Mouse (Mus musculus) cerebellum, adult (tissue): ENCODE results near the gene Slc35g1.
"Not testable (repeated sequence)": the region's sequence is repeated elsewhere in the genome, so short reads cannot be mapped to it uniquely, and the experiment has no call there.

Source experiments
- ATAC-seq: cut with Nextera tagmentation; 2 replicates; pipeline ENCODE4 v1.9.2; 2017; ENCODE audit warnings: mild to moderate bottlenecking, moderate library complexity, mixed read lengths; ENCODE audit not compliant: insufficient number of reproducible peaks, low FRiP score, low TSS enrichment

Slc35g1 gene

DNA sequence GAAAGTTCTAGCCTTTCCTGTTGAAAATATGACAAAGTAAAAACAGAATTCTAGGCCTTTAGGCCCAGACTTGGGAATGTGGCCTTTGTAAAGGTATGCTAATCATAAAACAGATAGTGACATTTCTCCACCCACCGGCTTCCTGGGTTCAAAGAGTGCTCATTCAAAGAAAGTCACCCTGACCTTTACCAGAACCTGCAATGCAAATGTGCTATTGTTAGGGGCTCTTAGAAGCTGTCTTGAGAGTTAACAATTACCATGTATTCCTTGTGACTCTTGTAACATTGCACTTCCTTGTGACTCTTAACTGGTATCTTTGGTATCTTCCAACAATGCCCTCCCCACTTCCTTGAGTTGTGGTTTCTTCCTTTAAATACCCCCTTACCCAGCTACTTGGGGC is 8.8 kb upstream of the Slc35g1 start:
- not testable (repeated sequence) for ATAC-seq

DNA sequence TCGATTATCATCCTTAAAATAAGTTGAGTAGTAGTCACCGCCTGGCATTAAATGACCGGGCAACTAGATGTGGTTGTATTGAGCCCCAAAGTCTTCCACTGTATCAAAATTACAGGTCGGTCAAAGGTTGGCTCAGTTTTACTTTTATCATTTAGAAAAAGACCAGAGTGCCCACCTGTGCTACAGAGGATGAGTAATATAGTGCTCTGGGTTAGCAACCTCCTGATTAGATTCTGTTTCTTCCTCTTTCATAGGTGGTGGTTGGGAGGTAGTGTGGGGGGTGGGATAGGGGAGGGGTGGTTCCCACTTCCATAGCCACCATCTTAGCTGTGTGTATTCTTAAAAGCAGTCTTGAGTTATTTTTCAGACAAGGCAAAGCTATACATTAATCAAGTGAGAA is 7.9 kb upstream of the Slc35g1 start:
- ATAC-seq = no peak

DNA sequence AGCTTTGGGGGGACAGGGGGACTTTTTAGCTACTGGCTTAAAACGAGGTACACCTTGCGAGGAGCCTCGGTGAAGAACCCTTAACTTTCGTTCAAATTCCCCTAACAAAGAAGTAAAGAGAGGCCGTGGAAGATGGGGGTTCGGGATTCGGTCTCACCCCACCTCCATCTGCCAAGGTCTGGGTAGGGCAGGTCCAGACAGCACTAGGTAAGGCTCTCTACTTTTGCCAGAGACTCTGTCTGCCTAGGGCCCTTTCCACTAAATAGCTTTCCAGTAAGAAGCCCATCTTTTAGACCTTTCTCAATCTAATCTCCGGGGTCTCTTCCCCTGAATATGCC is 822 bp downstream of the Slc35g1 start:
- no peak for ATAC-seq

DNA sequence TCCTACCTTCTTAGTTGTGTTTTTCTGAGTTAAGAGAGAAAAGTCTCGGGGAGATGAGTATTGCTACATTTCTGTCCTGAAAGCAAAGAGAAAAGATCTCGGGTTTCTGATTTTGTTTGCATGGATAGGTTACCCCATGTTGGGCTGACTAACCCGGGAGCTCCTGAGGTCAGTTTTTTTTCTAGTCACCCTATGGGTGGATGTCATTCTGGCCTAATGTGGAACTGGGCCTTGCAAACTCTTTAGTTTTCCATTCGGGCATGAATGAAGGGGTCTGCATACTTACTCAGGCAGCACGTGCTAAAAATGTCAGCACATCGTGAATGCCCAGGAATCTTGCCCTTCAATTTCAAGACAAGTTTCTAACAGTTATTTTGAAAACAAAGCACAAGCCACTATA is 1.2 kb downstream of the Slc35g1 start:
- no peak for ATAC-seq

DNA sequence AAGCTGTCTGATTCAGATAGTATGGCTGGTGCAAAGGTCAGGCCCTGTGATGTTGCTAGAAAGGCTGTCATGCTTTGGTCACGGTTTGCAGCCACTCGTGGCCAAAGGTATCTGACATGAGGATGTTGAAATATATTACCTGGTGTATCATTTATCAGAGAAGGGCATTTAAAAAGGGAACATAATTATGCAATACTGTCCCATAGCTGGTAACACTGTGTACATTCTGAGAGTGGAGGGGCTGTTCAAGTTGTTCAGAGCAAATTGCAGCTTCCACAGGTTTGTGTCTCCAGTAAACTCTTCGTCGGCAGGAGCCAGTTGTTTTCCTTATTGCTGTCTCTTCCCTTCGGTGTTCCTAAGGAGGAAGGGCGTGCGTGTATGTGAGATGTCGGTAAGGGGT is 3.2 kb downstream of the Slc35g1 start:
- no peak for ATAC-seq

DNA sequence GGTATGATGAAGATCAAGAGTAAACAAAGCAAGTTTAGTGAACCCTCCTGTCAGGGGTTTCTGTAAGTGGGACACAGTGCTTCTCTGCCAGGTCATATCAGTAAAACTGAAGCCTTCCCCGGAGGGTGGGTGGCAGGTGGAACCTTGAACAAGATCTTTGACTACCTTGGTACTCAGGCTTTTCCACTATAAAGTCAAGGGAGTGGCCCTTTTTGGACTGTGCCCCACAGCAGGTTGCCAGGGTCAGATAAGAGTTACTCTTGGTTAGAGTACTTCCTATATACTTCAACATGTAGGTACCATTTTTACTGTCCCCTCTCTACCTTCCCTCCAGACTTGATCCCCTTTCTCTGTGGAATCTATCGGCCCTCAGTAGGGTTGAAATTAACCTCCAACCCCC is 5.1 kb downstream of the Slc35g1 start:
- ATAC-seq = no peak

DNA sequence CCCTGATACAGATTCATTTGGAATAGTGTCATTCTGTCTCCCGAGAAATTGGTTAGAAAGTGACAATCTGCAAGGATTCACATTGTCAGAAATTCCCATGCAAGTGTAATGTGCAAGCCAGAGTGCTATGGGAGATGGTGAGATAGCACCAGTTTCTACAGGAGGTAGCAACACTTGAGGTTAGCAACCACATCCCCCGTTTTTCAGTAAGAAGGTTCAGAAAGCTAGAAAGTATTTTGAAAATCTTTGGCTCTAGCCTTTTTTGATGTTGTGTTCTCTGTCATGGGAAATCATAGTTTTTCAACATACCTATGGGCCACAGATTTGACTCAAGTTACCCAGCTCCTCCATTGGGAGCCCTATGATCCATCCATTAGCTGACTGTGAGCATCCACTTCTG is 5.6 kb downstream of the Slc35g1 start:
- ATAC-seq = no peak

DNA sequence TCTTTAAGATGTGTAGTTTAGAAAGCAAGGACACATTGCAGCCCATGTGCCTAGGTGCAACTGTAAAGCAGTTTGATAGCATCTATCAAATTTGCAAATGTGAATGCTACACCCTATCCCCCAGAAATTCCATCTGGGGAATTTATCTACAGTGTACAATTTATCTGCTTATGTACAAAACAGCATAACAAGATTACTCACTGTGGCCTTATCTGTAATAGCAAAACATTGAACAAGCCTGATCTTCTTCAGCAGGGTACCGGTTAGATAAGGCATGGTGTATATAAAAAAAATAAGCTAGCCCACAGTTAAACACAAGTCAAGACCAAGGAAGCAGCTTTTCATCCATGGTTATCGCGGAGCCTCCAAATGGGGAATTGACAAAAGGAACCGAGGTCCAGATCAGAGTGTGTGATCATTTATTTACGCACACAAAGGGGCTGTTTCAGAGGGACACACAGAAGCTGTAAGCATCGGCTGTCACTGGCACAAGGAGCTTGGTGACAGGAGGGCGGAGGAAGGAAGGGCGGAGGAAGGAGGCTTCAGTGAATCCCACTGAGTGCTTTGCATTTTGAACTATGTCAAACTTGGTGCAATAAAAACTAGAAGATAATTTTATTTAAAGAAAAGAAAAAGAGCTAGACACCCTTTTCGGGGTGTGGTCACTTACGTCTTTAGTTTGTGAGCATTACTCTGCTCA is 14.7 kb downstream of the Slc35g1 start:
- ATAC-seq = no peak

DNA sequence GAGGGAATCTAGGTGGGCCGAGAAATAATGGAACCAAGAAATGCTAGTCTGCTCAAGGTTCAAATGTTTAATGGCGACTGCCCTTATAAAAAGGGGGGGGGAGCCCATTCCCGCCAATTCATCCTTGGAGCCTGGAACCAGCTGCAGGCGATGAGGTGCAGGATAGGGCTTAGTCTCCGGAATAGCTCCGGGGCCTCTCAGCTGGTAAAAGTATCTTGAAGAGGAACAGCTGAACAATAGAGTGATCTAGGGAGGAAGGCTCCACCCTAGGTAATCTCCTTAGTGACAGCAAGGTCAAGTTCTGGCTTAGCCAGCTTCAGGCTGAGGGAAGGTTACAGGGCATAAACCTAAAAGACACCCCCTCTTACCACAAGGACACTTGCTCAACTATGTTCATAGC is 18.1 kb downstream of the Slc35g1 start:
- ATAC-seq = no peak

DNA sequence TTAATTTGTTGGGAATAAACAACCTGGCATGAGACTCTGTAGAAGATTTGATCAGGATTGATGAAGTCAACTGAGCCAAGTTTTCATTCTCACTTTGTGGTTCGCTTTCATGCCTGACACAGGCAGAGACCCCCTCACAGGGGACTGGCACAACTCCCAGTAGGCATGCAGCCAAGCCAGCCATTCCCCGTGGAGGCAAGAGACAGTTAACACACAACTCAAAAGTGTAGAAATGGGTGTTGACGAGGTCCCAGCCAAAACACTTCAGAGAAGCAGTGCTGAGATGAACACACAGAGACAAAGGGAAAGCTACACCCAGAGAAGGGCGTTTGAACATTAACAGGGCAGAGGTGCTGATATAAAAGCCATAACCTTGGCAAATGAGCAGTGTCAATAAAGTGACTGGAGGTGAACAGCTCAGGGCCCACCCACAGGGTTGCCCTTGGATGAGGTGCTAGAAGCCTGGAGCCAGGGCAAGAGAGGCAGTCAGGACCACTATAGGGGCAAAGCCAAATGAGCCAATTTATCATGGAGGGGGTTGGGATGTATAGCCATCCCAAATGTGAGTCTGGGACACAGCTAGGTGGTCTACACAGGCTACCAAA is 23.1 kb downstream of the Slc35g1 start:
- no peak for ATAC-seq

DNA sequence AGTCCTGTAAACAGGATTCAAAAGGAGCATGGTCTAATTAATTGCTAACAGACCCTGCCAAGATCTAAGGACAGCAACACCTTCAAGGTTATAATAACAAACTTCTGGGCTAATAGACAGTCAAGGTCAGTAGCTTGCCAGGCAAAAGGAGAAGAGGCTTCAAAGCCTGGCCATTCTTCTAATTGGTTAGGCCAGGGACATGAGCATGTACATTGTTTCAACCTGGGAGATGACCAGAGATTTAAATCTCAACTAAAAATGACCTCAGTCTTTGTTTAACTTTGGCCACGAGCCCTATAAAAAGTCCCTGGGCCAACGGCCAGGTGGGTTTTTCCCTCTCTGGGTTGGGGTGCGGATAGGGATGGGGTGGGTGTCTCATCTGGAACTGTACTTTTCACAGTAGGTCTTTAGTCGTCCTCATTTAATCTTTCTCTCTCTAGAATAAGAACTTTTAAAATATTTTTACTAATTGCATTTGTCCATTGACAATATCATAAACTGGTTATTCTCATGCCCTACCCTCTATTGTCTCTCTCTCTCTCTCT is 25.0 kb downstream of the Slc35g1 start:
- ATAC-seq = no peak

DNA sequence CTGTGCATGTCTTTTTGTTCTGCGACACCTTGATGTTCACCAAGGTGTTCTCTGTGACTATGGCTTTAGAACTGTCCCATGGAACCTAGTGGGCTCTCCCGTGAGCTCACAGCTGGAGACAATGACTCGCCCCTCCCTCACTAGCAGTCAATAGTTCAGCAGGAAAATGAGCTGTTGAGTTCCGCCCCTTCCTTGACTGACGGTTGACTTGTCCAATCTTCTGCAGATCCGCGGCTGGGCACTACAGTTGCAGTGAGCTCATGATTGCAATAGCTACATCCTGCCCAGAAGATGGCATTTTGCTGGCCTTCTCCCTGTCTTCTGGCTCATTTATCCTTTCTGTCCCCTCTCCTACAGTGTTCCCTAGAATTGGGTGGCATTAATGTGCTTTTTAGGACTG is 25.7 kb downstream of the Slc35g1 start:
- ATAC-seq = no peak

DNA sequence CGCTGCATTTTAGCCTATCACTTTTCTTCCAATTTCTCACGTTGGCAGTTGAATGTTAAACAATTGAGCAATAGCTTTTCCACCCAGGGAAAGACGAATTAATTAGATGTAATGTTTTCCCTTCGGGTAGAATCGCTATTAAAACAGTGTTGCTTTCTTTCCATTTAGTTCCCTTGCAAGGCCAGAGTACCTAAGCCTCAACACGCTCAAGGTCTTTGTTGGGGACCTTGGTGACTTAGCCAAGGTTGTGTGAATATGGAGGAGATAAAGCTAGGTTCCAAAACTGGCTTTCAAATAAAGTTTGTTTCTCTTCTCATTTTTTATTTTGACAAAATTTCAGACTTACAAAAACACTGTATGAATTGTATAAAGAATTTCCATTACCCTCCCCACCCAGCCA is 27.1 kb downstream of the Slc35g1 start:
- ATAC-seq = no peak

DNA sequence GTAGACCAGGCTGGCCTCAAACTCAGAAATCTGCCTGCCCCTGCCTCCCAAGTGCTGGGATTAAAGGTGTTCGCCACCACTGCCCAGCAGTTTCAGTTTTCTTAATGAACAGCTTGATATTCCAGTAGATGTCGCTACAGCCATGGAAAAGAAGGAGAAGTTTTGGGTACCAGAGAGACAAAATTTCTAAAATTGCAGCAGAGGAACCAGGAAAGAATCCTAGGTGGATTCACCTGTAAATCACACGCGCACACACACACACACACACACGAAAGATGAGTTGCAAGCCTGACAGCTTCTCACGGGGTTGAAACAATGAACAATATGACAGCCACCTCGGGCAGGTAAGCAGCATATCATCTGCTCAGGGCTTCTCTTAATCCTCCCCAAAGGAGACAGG is 28.1 kb downstream of the Slc35g1 start:
- no peak for ATAC-seq

DNA sequence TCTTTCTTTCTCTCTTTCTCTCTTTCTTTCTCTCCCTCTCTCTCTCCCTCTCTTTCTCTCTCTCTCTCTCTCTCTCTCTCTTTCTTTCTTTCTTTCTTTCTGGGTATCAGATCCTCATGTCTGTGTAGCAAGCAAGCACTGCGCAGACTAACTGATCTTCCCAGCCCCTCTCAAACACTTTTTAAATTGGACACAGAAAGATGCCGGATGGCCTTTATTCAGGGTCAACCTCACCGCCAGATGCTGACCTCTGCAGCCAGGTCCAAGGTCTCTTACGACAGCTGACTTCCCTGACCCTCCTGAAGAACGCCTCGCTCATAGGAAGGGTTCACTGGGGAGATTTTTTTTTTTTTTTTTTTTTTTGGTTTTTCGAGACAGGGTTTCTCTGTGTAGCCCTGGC is 28.8 kb downstream of the Slc35g1 start:
- ATAC-seq = no peak

DNA sequence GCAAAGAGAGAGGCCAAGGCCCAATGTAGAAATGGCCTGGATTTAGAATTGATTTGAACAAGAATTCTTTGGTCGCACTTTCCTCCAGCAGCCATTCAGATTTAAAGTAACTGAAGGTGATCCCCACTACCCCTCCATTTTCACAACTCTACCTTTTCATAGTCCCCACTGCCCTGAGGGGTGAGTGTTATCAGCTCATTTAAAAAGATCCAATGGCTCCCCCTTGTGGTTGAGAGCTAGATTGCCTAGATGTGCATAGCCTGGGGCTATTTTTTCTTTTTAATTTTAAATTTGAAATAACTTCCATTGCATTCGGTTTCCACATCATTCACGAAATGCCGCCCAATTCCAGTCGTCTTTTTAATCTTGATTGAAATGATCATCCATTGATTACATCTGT is 33.5 kb downstream of the Slc35g1 start:
- no peak for ATAC-seq

DNA sequence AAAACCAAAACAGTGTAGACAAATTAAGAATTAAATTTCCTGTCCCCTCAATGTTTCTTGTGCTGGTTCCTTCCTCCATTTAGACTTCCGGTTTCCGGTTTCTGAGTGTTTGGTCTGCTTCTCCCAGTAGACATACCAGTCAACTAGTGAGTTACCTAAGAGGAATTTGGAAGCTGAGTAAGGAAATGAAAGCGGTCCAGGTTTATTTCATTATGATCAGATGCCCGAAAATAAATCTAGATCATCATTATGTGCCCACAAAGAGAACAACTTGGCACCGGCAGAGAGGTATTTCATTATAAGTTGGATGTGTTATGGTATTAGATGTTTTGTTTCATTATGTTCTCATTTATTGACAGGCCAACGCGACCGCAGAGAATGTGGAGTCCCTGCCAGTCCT is 34.7 kb downstream of the Slc35g1 start:
- ATAC-seq = no peak

DNA sequence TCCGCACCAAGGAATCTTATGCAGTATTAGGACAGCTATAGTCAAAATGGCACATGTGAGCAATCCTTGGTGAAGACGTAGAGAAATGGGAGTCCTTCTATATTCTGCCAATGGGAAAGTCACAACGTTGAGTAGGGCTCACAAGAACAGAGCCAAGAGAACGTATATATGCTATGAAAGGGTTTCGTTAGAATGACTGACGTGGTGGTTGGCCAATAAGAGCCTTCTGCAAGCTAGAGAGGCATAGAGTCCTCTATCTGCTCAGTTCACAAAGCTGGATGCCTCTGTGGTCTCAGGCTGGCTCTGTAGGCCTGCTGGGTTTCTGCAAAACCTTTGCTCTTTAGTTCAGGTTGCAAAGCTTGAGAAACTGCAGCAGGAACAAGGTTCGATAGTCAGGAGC is 35.5 kb downstream of the Slc35g1 start:
- no peak for ATAC-seq

DNA sequence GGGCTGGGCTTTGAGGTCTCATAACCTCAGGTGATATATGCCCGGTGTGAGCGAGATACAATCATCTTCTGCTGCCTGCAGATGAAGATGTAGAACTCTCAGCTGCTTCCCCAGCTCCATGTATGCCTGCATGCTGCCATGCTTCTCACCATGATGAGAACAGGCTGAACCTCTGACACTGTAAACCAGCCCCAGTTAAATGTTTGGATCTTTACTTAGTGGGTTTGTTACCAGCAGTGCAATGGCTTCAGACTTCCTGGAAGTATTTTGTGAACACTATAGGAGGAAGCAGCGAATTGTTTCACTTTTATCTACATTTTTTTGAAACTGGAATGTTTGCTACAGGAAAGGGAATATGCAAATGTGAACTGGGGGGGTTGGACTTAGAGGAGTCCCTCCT is 36.2 kb downstream of the Slc35g1 start:
- ATAC-seq = no peak

DNA sequence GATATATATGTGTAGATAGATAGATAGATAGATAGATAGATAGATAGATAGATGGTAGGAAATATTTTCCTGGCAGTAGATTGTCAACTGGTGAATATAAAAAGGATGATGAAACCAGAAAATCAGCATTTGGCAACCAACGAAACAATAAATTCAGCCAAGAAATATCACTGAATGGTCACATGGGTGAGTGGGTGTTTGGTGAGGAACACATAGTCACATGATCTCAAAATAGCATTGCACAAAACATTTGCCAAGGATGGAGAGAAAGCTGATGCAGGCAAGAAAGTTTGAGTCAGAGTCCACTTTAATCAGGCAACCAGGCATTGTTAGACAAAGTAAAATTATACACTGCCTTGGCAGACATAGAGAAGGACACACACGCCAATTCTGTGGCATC is 37.6 kb downstream of the Slc35g1 start:
- no peak for ATAC-seq

DNA sequence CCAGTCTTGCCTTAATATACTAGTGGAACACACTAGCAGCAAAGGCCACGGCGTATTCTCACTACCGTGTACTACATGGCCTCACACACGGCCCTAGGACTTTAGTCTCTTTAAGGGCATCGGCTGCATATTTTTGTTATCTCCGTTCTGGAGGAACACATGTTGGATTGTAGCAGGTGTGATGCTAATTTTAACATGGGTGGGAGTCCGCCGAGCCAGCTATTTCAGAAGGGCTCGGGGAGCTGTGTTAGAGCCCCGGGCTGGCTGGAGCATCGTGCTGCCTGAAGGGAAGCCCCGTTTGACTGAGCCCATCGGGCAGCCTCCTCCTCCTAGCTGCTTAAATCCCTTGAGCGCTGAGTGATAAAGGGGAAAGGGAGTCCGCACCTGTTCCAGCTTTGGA is 39.4 kb downstream of the Slc35g1 start:
- ATAC-seq = no peak

DNA sequence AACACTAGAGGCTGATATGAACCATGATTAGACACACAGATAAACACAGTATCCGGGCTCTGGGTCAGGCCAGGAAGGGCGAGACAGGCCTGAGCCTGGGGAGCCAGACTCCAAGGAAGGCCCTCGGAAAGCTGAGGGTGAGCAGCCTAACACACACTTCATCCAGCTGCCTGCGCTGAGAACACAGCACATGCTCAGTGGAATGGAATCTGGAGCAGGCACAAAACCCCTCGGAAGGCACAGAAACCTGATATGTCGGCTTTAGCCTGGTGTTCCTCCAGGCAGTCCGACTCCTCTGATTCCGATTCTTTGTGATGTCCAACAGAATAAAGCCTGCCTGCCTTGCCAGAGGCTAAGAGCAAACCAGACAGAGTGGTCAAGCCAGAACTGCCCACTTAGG is 46.1 kb downstream of the Slc35g1 start:
- ATAC-seq = no peak
